Mouse (Mus musculus) midbrain, embryonic 13.5 days (tissue): ENCODE data around the gene Ubr3. TPM values are rescaled to one million over a fixed set of nuclear protein-coding genes. Genes with fewer than 3 reads are reported as not detected.
"Not testable (repeated sequence)": the region's sequence is repeated elsewhere in the genome, so short reads cannot be mapped to it uniquely, and the experiment has no call there.

Experiments used
- ATAC-seq: fragments of 200-750 bp; cut with Nextera tagmentation; 2 replicates; pipeline ENCODE4 v1.8.0; 2017; ENCODE audit warnings: mild to moderate bottlenecking, moderate TSS enrichment, moderate library complexity
- H3K27ac ChIP-seq: fragments of 300-500 bp; sonication (generic); 2 replicates; pipeline ENCODE4 v1.5.1; 2015; ENCODE audit warnings: inconsistent platforms, mild to moderate bottlenecking, moderate library complexity
- H3K27me3 ChIP-seq: fragments of 300-500 bp; sonication (generic); 2 replicates; pipeline ENCODE4 v1.6.1; 2015; ENCODE audit warnings: mild to moderate bottlenecking, inconsistent platforms
- H3K36me3 ChIP-seq: fragments of 300-500 bp; sonication (generic); 2 replicates; pipeline ENCODE4 v1.6.1; 2015; ENCODE audit warnings: mild to moderate bottlenecking, inconsistent platforms
- H3K4me1 ChIP-seq: fragments of 300-500 bp; sonication (generic); replicated peaks from 2 replicates; pipeline ENCODE4 v1.6.1; 2015; ENCODE audit warnings: inconsistent platforms
- H3K4me2 ChIP-seq: fragments of 300-500 bp; sonication (generic); replicated peaks from 2 replicates; pipeline ENCODE4 v1.6.1; 2015; ENCODE audit warnings: moderate library complexity, mild to moderate bottlenecking, inconsistent platforms
- H3K4me3 ChIP-seq: fragments of 300-500 bp; sonication (generic); replicated peaks from 2 replicates; pipeline ENCODE4 v1.5.1; 2015; ENCODE audit warnings: mild to moderate bottlenecking, inconsistent platforms
- H3K9ac ChIP-seq: fragments of 300-500 bp; sonication (generic); replicated peaks from 2 replicates; pipeline ENCODE4 v1.6.1; 2015; ENCODE audit warnings: mild to moderate bottlenecking, inconsistent platforms
- H3K9me3 ChIP-seq: fragments of 300-500 bp; sonication (generic); 2 replicates; pipeline ENCODE4 v1.6.1; 2016; ENCODE audit warnings: mild to moderate bottlenecking, inconsistent platforms
- WGBS: fragments of 180-500 bp; shearing (Covaris S2); methylation state at CpG from one replicate; pipeline ENCODE4 v1.1.7; 2015; 5-methylcytosine and 5-hydroxymethylcytosine counted together
- polyA plus RNA-seq: library from polyadenylated mRNA; unstranded; fragments of >200 nt; fragmentation: Nextera tagmentation; extraction: Ambion mirVana; gene quantifications from 2 replicates; pipeline ENCODE4 v1.2.1, GENCODE M21; 2015

The Ubr3 gene
- polyA plus RNA-seq, 1 experiment from 2014 or later = 20.6 TPM

DNA sequence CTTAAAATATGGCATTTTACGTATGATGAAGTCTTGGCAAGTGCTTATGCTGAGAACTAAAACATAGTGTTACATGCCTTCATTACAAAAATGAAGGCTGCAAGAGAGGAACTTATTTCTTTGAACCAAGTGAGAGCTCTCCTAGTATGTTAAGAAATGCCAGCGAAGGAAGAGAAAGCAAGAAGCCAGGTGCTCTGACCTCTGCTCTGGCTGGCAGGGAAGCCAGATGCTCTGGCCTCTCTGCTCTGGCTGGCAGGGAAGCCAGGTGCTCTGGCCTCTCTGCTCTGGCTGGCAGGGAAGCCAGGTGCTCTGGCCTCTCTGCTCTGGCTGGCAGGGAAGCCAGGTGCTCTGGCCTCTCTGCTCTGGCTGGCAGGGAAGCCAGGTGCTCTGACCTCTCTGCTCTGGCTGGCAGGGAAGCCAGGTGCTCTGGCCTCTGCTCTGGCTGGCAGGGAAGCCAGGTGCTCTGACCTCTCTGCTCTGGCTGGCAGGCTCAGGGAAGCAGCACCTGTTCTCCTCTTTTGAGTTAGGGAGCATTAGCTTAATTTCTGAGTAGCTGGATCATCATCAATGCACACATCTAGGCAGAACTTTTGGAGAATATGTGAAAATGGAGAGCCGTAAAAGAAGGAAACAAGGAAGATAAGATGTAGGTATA lies 97.2 kb downstream of the Ubr3 start:
- peaks cover 51% of the 10 kb centered on the region for H3K36me3 ChIP-seq
- not testable (repeated sequence) for ATAC-seq
- 93% methylated on average over 3 of the region's 3 CpGs for WGBS

GRCm38 (mm10) chr2:69994779-69995178 lies 97.7 kb downstream of the Ubr3 start:
- no peak overlapping the region for H3K9ac ChIP-seq
- H3K4me3 ChIP-seq = no peak overlapping the region
- WGBS = 96% methylated on average over 2 of the region's 2 CpGs
- ATAC-seq = no peak
- no peak overlapping the region for H3K27ac ChIP-seq
- no peaks in the 10 kb centered on the region for H3K9me3 ChIP-seq
- H3K4me2 ChIP-seq = no peak overlapping the region
- H3K4me1 ChIP-seq = no peaks in the 10 kb centered on the region
- peaks cover 46% of the 10 kb centered on the region for H3K36me3 ChIP-seq
- H3K27me3 ChIP-seq = no peaks in the 10 kb centered on the region

More for the DNA sequence above, 97.2 kb downstream of the Ubr3 start:
- H3K4me2 ChIP-seq, H3K4me3 ChIP-seq, H3K27me3 ChIP-seq, H3K9ac ChIP-seq, H3K27ac ChIP-seq, H3K9me3 ChIP-seq, H3K4me1 ChIP-seq: not testable (repeated sequence)

DNA sequence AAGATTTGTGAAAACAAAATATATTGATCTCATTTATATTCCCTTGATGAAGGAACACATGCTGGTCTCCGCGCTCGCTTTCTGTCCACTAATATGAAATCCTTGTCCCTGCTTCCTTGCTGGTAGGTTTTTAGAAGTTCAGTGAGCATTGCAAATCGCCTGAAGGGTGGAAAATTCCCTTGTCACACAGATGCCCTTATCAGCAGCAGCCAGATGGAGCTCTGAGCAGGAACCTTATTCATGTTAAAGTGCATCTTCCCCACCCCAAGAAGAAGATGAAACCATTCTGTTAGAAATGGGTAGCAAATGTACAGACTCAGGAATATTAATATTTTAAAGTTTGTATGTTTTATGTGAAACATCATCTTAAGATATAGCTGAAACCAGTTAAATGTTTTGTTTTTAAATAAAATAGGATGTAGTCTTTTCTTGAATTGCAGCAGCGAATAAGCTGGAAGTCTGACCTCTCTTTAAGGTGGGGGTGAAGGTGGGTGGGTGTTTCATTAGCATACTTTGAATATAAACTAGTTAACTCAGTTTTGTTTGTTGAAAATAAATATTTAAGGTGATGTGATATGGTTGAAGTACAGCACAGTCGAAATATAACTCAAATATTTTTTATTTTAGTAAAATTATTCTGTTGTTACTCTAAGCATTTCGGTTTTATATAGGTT lies 102.2 kb downstream of the Ubr3 start:
- Histone ChIP-seq H3K4me3 (no peak overlapping the region), H3K9ac (no peak overlapping the region), H3K27me3 (no peaks in the 10 kb centered on the region), H3K4me1 (no peaks in the 10 kb centered on the region), H3K9me3 (no peaks in the 10 kb centered on the region), H3K27ac (no peak overlapping the region), H3K4me2 (no peak overlapping the region), H3K36me3 (peaks cover 25% of the 10 kb centered on the region)
- ATAC-seq = no peak; the same call in 1 of the 2 replicates
- 67% methylated on average over 7 of the region's 7 CpGs for WGBS

DNA sequence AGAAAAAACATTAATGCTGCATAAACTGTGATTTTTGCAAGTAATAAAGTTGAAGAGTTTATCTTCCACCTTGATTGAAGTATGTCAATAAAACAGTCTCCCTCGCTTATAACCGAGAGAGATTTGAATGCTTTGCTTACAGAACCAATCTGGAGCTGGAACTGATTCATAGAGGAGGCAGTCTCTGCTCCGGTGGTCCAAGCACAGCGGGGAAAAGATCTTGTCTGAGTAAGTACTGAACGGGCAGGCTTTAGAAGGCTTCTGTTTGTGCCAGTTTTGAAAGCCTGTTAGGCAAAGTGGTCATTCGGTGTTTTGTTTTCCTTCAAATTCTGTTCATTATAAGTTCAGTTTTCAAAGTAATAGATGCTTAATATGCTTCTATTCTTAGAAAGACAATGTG lies 103.3 kb downstream of the Ubr3 start:
- no peak overlapping the region for H3K4me2 ChIP-seq
- no peaks in the 10 kb centered on the region for H3K4me1 ChIP-seq
- no peak overlapping the region for H3K4me3 ChIP-seq
- no peaks in the 10 kb centered on the region for H3K27me3 ChIP-seq
- H3K9ac ChIP-seq = no peak overlapping the region
- H3K9me3 ChIP-seq = no peaks in the 10 kb centered on the region
- 68% methylated on average over 6 of the region's 6 CpGs for WGBS
- no peak overlapping the region; the same call in 1 of the 2 replicates for H3K27ac ChIP-seq
- H3K36me3 ChIP-seq = peaks cover 21% of the 10 kb centered on the region
- ATAC-seq = no peak

DNA sequence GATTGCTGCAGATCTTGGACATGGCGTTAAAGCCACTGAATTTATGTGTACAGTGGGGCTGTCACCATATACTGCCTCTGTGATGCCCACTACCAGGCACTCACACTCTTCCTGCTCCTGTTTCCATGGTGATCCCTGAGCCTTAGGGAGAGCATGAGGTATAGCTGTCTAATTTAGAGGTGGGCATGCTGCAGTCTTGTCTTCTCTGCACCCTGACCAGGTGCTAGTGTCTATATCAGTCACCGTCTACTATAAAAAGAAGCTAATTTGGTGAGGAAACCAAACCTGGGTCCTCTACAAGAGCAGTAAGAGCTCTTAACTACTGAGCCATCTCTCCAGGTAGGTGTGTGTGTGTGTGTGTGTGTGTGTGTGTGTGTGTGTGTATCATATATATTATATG lies 109.4 kb downstream of the Ubr3 start:
- peaks cover 22% of the 10 kb centered on the region for H3K36me3 ChIP-seq
- H3K4me2 ChIP-seq = no peak overlapping the region
- no peak overlapping the region for H3K4me3 ChIP-seq
- no peaks in the 10 kb centered on the region for H3K27me3 ChIP-seq
- no peak overlapping the region for H3K9ac ChIP-seq
- 93% methylated on average over 2 of the region's 2 CpGs for WGBS
- no peaks in the 10 kb centered on the region for H3K4me1 ChIP-seq
- H3K9me3 ChIP-seq = no peaks in the 10 kb centered on the region
- ATAC-seq = no peak
- H3K27ac ChIP-seq = no peak overlapping the region

DNA sequence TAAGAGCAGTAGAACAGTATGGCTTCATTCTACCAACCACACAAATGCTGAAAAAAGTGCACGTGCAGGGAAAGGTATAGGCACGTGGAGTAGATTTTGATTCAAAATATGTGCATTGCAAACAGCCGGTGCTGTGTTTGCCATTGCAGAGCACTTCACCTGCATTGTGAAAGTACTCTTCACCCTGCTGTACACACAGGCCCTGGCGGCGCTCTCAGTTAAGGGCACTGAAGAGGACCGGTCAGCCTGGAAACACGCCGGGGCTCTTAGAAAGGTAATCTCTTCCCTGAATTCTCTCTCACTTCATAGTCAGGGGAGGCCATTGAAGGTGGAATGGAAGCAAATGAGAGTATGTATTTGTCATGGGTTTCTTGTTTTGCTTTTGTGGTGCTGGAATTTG lies 115.9 kb downstream of the Ubr3 start:
- Histone ChIP-seq H3K36me3 (peaks cover 30% of the 10 kb centered on the region), H3K27ac (no peak overlapping the region), H3K9me3 (no peaks in the 10 kb centered on the region), H3K27me3 (no peaks in the 10 kb centered on the region), H3K4me3 (no peak overlapping the region), H3K9ac (no peak overlapping the region), H3K4me1 (no peaks in the 10 kb centered on the region), H3K4me2 (no peak overlapping the region)
- no peak for ATAC-seq
- WGBS = 95% methylated on average over 8 of the region's 8 CpGs

GRCm38 (mm10) chr2:70018236-70018635 lies 121.2 kb downstream of the Ubr3 start:
- no peak for ATAC-seq
- 86% methylated on average over 6 of the region's 6 CpGs for WGBS
- H3K27ac ChIP-seq = no peak overlapping the region
- no peak overlapping the region for H3K9ac ChIP-seq
- no peaks in the 10 kb centered on the region for H3K4me1 ChIP-seq
- H3K4me3 ChIP-seq = no peak overlapping the region
- no peak overlapping the region for H3K4me2 ChIP-seq
- H3K36me3 ChIP-seq = peaks cover 48% of the 10 kb centered on the region
- H3K27me3 ChIP-seq = no peaks in the 10 kb centered on the region
- H3K9me3 ChIP-seq = no peaks in the 10 kb centered on the region

- H3K4me1 ChIP-seq = no peaks in the 10 kb centered on the region
- no peak overlapping the region for H3K27ac ChIP-seq
- peaks cover 29% of the 10 kb centered on the region for H3K36me3 ChIP-seq
- H3K4me2 ChIP-seq = no peak overlapping the region
- WGBS = 91% methylated on average over 2 of the region's 2 CpGs
- no peak overlapping the region for H3K9ac ChIP-seq
- no peaks in the 10 kb centered on the region for H3K27me3 ChIP-seq
- no peak for ATAC-seq
- no peak overlapping the region for H3K4me3 ChIP-seq
- H3K9me3 ChIP-seq = 0 out of 2 replicates have a peak, but pooled peaks cover 5% of the 10 kb centered on the region
Measured at GRCm38 (mm10) chr2:70024454-70024853, 127.4 kb downstream of the Ubr3 start.

GRCm38 (mm10) chr2:70025711-70026110 lies 128.7 kb downstream of the Ubr3 start:
- H3K27ac ChIP-seq = no peak overlapping the region
- ATAC-seq = no peak
- 0 out of 2 replicates have a peak, but pooled peaks cover 9% of the 10 kb centered on the region for H3K9me3 ChIP-seq
- no peaks in the 10 kb centered on the region for H3K27me3 ChIP-seq
- H3K4me3 ChIP-seq = no peak overlapping the region
- WGBS = 97% methylated on average over 5 of the region's 5 CpGs
- H3K36me3 ChIP-seq = peaks cover 25% of the 10 kb centered on the region
- H3K4me2 ChIP-seq = no peak overlapping the region
- no peak overlapping the region for H3K9ac ChIP-seq
- no peaks in the 10 kb centered on the region for H3K4me1 ChIP-seq

DNA sequence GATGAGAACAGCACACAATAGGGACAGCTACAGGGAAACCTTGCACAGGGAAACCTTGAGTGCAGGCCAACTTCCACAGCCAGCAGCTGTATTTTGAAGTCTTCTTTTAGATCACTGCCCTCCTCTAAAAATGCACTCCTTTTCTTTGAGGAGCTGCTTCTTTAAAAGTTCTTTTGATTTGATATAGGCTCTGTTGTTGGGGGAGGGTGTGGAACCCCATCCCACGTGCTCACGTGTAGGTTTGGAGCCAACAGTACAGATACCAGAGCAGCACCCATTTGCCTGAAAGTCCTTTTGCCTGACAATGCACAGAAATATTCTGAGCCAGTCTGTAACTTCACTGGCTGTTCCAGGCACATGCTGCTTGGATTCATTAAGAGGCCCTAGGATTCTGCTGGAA lies 134.4 kb downstream of the Ubr3 start:
- 0 out of 2 replicates have a peak, but pooled peaks cover 9% of the 10 kb centered on the region for H3K9me3 ChIP-seq
- 86% methylated on average over 2 of the region's 2 CpGs for WGBS
- H3K4me2 ChIP-seq = no peak overlapping the region
- no peaks in the 10 kb centered on the region for H3K4me1 ChIP-seq
- H3K36me3 ChIP-seq = peaks cover 5% of the 10 kb centered on the region; the same call in 1 of the 2 replicates
- H3K4me3 ChIP-seq = no peak overlapping the region
- no peak overlapping the region for H3K9ac ChIP-seq
- ATAC-seq = no peak
- no peaks in the 10 kb centered on the region for H3K27me3 ChIP-seq
- no peak overlapping the region for H3K27ac ChIP-seq

GRCm38 (mm10) chr2:70034895-70035294 lies 137.8 kb downstream of the Ubr3 start:
- Histone ChIP-seq H3K4me2 (no peak overlapping the region), H3K4me1 (peaks cover 11% of the 10 kb centered on the region), H3K9ac (no peak overlapping the region), H3K36me3 (no peaks in the 10 kb centered on the region), H3K4me3 (no peak overlapping the region), H3K9me3 (0 out of 2 replicates have a peak, but pooled peaks cover under 1% of the 10 kb centered on the region), H3K27ac (no peak overlapping the region), H3K27me3 (no peaks in the 10 kb centered on the region)
- no peak for ATAC-seq
- 64% methylated on average over 5 of the region's 5 CpGs for WGBS

- Histone ChIP-seq H3K9ac (no peak overlapping the region), H3K4me2 (no peak overlapping the region), H3K36me3 (no peaks in the 10 kb centered on the region), H3K27ac (no peak overlapping the region), H3K9me3 (no peaks in the 10 kb centered on the region), H3K27me3 (no peaks in the 10 kb centered on the region), H3K4me3 (no peak overlapping the region), H3K4me1 (peaks cover 11% of the 10 kb centered on the region)
- WGBS = 44% methylated on average over 1 of the region's 1 CpGs
- no peak for ATAC-seq
Measured at GRCm38 (mm10) chr2:70035358-70035757, 138.3 kb downstream of the Ubr3 start.
